Mouse (Mus musculus): ENCODE results near the gene Ralgapa1. TPM values are rescaled to one million over a fixed set of nuclear protein-coding genes. Genes with fewer than 3 reads are reported as not detected.

Ralgapa1 gene
- polyA plus RNA-seq, 1 experiment, result 6.6 TPM

DNA sequence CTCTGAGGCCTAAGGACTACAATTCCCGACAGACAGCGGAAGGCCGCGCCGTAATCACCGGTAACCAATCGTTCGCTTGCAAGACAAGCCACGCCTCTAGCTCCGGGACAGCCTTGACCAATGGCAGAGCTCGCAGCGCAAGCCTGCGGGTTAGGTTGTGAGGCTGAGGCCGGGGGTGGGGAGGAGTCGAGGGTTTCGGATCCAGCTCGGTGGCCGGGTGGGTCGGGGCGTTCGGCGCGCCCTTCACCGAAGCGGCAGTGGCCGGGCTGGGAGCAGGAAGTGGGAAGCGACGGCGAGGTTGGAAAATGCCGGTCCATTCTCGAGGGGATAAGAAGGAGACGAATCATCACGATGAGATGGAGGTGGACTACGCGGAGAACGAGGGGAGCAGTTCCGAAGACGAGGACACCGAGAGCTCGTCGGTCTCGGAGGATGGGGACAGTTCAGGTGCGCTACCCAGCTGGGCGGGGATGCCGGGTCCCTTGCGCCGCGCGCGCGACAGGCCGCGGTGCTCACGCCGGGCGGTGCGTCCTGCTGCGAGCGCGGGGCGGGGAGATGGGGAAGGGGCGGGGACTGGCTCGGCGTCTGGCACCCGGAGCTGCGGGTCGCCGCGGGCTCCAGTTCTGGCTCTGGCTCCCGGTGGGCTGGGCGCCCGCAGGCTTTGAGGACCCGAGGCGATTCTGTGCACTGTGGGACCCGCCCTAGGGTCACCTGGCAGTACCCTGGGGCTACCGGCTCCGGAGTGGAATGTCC is 15.4 kb upstream of the Ralgapa1 start, which contains the start of gene Brms1l:
Gene Brms1l (plus strand): TSS at position 126 of the 753 bp plus-strand sequence.
- Histone ChIP-seq H3K36me3 (replicated peaks; ENCODE audit: low read length) (peaks cover 11% of the 10 kb centered on the region), H3K9me3 (no peaks in the 10 kb centered on the region), H3K27me3 (replicated peaks) (no peaks in the 10 kb centered on the region), H3K4me3 (replicated peaks) (peak within 1 kb of the TSS; percentile 100), H3K4me1 (peaks cover 24% of the 10 kb centered on the region)
- TF ChIP-seq FLI1 (IDR thresholded peaks at IDR 0.05; ENCODE audit: low read length), result no peak
- TF ChIP-seq GATA1 (IDR thresholded peaks at IDR 0.05; ENCODE audit: borderline replicate concordance, low read length), result no peak

DNA sequence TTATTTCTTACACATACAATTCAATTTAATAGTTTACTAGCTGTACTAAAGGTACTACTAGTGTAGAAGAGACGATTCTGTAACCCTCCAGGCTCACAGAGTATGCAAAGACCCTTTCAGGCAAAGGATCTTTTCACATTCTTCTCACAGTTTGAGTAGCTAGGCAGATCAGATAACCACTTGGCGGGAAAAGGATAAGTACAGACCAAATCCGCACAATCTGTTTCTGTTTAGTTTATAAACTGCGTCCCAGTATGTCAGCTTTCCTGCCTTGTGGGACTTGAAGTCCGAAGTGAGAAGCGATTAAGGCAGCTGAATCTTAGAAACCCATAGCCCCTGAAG is 14.9 kb upstream of the Ralgapa1 start:
- H3K36me3 ChIP-seq (replicated peaks; ENCODE audit: low read length), result peaks cover 10% of the 10 kb centered on the region
- peaks cover 24% of the 10 kb centered on the region for H3K4me1 ChIP-seq
- H3K4me3 ChIP-seq (replicated peaks), result peak overlapping the region; percentile 100
- H3K27me3 ChIP-seq (replicated peaks), result no peaks in the 10 kb centered on the region
- TF ChIP-seq FLI1 (IDR thresholded peaks at IDR 0.05; ENCODE audit: low read length) (no peak), GATA1 (IDR thresholded peaks at IDR 0.05; ENCODE audit: borderline replicate concordance, low read length) (peak; percentile 99)
- H3K9me3 ChIP-seq, result no peaks in the 10 kb centered on the region

DNA sequence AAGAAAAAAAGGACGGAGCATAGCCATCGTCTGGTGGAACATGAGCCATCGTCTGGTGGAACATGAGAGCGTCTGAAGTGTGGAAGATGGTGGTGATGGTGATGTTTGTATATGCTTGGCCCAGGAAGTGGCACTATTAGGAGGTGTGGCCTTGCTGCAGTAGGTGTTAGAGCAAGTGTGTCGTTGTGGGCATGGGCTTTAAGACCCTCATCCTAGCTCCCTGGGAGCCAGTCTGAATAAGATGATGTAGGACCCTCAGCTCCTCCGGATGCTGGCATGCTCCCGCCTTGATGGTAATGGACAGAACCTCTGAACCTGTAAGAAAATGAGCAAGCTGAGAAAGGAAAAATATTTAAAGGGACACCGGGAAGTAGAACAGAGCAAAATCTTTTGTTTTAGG is 13.9 kb upstream of the Ralgapa1 start:
- no peaks in the 10 kb centered on the region for H3K9me3 ChIP-seq
- peaks cover 21% of the 10 kb centered on the region for H3K4me1 ChIP-seq
- peaks cover 2% of the 10 kb centered on the region for H3K36me3 ChIP-seq (replicated peaks; ENCODE audit: low read length)
- no peaks in the 10 kb centered on the region for H3K27me3 ChIP-seq (replicated peaks)
- H3K4me3 ChIP-seq (replicated peaks), result no peak overlapping the region
- TF ChIP-seq FLI1 (IDR thresholded peaks at IDR 0.05; ENCODE audit: low read length), result no peak
- no peak for TF ChIP-seq GATA1 (IDR thresholded peaks at IDR 0.05; ENCODE audit: borderline replicate concordance, low read length)

DNA sequence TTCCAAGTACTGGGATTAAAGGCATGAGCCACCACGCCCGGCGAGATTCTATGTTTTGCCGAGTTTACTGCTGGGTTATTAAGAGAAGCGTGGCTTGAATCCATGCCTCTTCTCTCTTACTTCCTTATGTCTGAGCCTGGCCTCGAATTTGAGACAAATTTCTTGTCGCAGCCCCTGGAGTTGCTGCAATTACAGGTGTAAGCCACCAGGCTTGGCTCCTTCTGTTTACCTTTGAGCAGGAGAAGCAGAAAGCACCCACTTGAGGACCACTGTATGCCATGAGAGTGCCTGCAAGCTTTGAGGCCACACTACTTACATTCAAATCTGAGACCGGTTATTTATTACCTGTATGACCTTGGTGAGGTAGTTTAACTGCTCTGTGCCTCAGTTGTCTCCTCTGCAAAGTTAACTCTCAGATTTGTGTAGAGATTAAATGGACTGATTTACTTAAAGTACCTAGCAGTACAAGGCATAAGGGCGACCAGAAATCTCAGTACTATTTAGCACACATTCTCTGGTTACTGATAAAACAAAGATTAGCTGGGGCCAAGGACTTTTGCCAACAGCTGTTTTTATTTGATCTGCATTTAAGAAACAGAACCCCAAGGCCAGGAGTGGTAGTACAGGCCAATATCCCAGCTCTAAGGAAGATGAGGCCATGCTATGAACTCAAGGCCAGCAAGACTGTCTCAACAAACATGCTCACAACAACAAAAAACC is 13.1 kb upstream of the Ralgapa1 start:
- Histone ChIP-seq H3K27me3 (replicated peaks) (no peaks in the 10 kb centered on the region), H3K4me1 (peaks cover 21% of the 10 kb centered on the region), H3K9me3 (no peaks in the 10 kb centered on the region), H3K4me3 (replicated peaks) (no peak overlapping the region), H3K36me3 (replicated peaks; ENCODE audit: low read length) (no peaks in the 10 kb centered on the region)
- TF ChIP-seq GATA1 (IDR thresholded peaks at IDR 0.05; ENCODE audit: borderline replicate concordance, low read length) (no peak), FLI1 (IDR thresholded peaks at IDR 0.05; ENCODE audit: low read length) (no peak)

GRCm38 (mm10) chr12:55832961-55833360 is 12.0 kb upstream of the Ralgapa1 start:
- Histone ChIP-seq H3K4me3 (replicated peaks) (no peak overlapping the region), H3K27me3 (replicated peaks) (no peaks in the 10 kb centered on the region), H3K4me1 (peaks cover 17% of the 10 kb centered on the region), H3K36me3 (replicated peaks; ENCODE audit: low read length) (no peaks in the 10 kb centered on the region), H3K9me3 (no peaks in the 10 kb centered on the region)
- no peak for TF ChIP-seq FLI1 (IDR thresholded peaks at IDR 0.05; ENCODE audit: low read length)
- TF ChIP-seq GATA1 (IDR thresholded peaks at IDR 0.05; ENCODE audit: borderline replicate concordance, low read length), result no peak

- peaks cover 6% of the 10 kb centered on the region for H3K4me1 ChIP-seq
- no peak for TF ChIP-seq FLI1 (IDR thresholded peaks at IDR 0.05; ENCODE audit: low read length)
- no peak for TF ChIP-seq GATA1 (IDR thresholded peaks at IDR 0.05; ENCODE audit: borderline replicate concordance, low read length)
- H3K9me3 ChIP-seq, result peaks cover under 1% of the 10 kb centered on the region; the same call in 1 of the 2 replicates
- H3K36me3 ChIP-seq (replicated peaks; ENCODE audit: low read length), result no peaks in the 10 kb centered on the region
- H3K4me3 ChIP-seq (replicated peaks), result no peak overlapping the region
- H3K27me3 ChIP-seq (replicated peaks), result no peaks in the 10 kb centered on the region
Observed at GRCm38 (mm10) chr12:55831101-55831500, 10.1 kb upstream of the Ralgapa1 start.

- H3K27me3 ChIP-seq (replicated peaks), result no peaks in the 10 kb centered on the region
- no peak overlapping the region for H3K4me3 ChIP-seq (replicated peaks)
- H3K36me3 ChIP-seq (replicated peaks; ENCODE audit: low read length), result no peaks in the 10 kb centered on the region
- H3K4me1 ChIP-seq, result peaks cover 13% of the 10 kb centered on the region
- H3K9me3 ChIP-seq, result peaks cover 10% of the 10 kb centered on the region
- TF ChIP-seq FLI1 (IDR thresholded peaks at IDR 0.05; ENCODE audit: low read length) (no peak), GATA1 (IDR thresholded peaks at IDR 0.05; ENCODE audit: borderline replicate concordance, low read length) (no peak)
Observed at GRCm38 (mm10) chr12:55825537-55825936, 4.6 kb upstream of the Ralgapa1 start.

DNA sequence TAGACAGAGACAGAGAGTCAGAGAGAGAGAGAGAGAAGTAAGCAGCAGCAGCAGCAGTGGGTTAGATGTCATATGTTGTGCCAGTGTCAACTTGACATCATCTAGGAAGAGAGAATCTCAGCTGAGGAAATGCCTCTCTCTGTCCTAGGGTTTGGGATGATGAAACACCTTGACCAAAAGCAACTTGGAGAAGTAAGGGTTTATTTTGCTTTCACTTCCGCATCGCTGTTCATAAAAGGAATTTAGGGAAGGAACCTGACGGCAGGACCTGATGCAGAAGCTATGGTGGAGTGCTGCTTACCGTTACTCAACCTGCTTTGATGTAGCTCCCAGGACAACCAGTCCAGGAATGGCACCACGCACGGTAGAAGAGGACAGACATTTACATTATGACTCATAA is 3.1 kb upstream of the Ralgapa1 start:
- no peak overlapping the region for H3K4me3 ChIP-seq (replicated peaks)
- no peaks in the 10 kb centered on the region for H3K36me3 ChIP-seq (replicated peaks; ENCODE audit: low read length)
- no peaks in the 10 kb centered on the region for H3K27me3 ChIP-seq (replicated peaks)
- TF ChIP-seq GATA1 (IDR thresholded peaks at IDR 0.05; ENCODE audit: borderline replicate concordance, low read length), result no peak
- no peak for TF ChIP-seq FLI1 (IDR thresholded peaks at IDR 0.05; ENCODE audit: low read length)
- H3K4me1 ChIP-seq, result peaks cover 20% of the 10 kb centered on the region
- peaks cover 10% of the 10 kb centered on the region for H3K9me3 ChIP-seq

- H3K4me1 ChIP-seq, result peaks cover 41% of the 10 kb centered on the region
- peaks cover 4% of the 10 kb centered on the region; the same call in 1 of the 2 replicates for H3K9me3 ChIP-seq
- no peaks in the 10 kb centered on the region for H3K27me3 ChIP-seq (replicated peaks)
- H3K36me3 ChIP-seq (replicated peaks; ENCODE audit: low read length), result no peaks in the 10 kb centered on the region
- no peak for TF ChIP-seq GATA1 (IDR thresholded peaks at IDR 0.05; ENCODE audit: borderline replicate concordance, low read length)
- TF ChIP-seq FLI1 (IDR thresholded peaks at IDR 0.05; ENCODE audit: low read length), result no peak
- H3K4me3 ChIP-seq (replicated peaks), result peak overlapping the region; percentile 98
Observed at GRCm38 (mm10) chr12:55820119-55820660, 777 bp downstream of the Ralgapa1 start.

DNA sequence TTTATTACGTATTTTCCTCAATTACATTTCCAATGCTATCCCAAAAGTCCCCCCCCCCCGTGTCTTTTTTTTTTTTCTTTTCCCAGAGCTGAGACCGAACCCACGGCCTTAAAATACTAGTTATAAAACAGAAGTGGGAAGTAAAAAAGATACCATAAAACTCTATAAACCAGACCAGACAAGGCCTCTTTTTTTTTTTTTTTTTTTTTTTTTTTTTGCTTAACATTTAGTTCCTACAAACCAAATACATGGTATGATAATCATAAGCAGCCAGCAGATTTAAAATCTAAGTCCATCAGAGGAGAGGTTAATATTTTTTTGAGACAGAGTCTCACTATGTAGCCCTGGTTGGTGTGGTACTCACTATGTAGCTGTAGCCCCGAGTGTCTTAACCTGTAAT is 4.5 kb downstream of the Ralgapa1 start:
- H3K4me1 ChIP-seq, result peaks cover 36% of the 10 kb centered on the region
- no peak overlapping the region for H3K4me3 ChIP-seq (replicated peaks)
- peaks cover 11% of the 10 kb centered on the region for H3K36me3 ChIP-seq (replicated peaks; ENCODE audit: low read length)
- no peaks in the 10 kb centered on the region for H3K27me3 ChIP-seq (replicated peaks)
- H3K9me3 ChIP-seq, result no peaks in the 10 kb centered on the region
- TF ChIP-seq FLI1 (IDR thresholded peaks at IDR 0.05; ENCODE audit: low read length) (no peak), GATA1 (IDR thresholded peaks at IDR 0.05; ENCODE audit: borderline replicate concordance, low read length) (no peak)

All from megakaryocyte, embryonic 14.5 days (primary cell).